Mouse (Mus musculus) cerebellum, postnatal 4 days (tissue): ENCODE measurements around the gene Mgrn1.
A peak's percentile ranks its signal among the peaks of the same experiment; 100 is the strongest.

ENCODE experiments used
- DNase-seq, 2 experiments: peaks; one replicate each; pipeline ENCODE4 v3.0.0; 2022; ENCODE audit warnings: low spot score in 2 of 2, mixed read lengths in 1 of 2

Gene Mgrn1

DNA sequence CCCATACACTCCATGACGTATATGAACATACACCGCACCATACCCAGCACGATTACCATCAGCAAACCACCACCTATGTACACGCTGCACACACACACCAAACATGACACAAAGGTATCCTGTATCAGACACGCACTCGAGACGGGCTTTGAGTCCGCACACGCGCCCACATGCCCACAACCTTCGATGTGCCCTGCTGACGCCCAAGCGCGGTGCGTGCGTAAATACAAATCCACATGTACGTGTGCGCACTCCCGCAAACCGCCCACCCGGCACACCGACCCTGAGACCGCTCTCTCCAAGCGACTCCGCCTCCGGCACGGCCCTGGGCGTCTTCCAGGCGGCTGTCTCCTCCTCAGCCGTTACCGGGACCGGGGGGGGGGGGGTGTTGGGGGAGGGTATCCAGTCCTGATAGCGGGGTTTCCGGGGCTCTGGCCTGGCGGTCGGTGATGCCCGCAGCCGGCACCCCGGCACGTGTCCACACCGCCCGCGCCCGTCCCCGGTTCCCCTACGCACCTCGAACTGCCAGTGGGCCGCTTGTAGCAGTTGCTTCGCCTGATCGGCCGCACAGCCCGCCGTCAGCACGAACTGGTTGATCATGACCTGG lies 6.8 kb upstream of the Mgrn1 start:
- DNase-seq = peak in 1 of 2 experiments; percentile 58

DNA sequence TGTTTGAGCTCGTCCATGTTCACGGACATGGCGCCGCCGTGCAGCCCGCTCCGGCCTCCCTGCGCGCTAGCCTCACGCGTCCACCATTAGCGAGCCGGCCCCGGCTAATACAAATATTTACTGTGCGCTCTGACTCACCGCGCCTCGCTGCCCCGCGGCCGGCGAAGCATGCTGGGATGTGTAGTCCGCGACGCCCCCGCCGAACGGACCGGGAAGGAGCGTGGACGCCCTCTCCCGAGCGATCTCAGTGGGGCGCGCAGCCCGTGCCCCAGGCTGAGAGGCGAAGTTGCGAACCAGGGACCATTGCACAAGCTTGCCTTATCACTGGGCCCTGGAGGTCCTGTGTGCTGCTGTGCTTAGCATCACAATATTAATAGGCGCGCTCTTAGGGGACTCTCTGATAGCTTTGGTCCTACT lies 6.3 kb upstream of the Mgrn1 start:
- DNase-seq = peak; percentile 77 to 85

DNA sequence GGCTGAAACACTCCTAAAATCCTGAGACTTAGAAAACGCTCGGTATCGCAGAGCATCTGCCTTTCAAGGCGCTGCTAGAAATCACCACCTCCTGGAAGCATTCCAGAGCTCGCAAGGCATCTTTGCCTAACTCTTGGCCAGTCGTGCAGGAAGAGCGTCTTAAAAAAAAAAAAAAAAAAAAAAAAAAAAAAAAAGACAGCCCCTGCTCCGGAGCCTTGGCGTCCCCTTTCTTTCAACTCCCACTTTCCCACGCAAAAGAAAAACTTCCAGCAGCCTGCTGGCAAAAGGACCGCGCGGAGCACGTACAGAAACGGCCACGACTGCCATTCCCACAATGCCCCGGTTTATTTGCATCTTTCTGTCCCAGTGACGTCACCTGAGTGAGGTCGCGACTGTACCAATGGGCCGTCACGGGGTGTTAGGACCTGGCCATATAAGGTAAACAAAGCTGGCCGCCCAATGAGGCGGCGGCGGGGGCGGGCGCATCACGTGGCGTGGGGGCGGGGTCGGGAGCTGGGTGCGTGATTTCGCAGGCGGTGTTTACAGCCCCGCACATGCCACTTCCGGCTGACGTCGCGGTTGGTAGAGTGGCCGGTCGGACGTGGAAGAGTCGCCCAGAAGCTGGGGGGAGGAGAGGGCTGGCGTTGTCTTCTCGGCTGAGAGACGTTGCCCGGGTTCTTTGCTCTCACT lies 5.8 kb upstream of the Mgrn1 start, which contains the start of gene Ubald1:
Gene Ubald1 (minus strand): TSS at position 180 of the 690 bp plus-strand sequence.
- peak; percentile 95 to 99 for DNase-seq

DNA sequence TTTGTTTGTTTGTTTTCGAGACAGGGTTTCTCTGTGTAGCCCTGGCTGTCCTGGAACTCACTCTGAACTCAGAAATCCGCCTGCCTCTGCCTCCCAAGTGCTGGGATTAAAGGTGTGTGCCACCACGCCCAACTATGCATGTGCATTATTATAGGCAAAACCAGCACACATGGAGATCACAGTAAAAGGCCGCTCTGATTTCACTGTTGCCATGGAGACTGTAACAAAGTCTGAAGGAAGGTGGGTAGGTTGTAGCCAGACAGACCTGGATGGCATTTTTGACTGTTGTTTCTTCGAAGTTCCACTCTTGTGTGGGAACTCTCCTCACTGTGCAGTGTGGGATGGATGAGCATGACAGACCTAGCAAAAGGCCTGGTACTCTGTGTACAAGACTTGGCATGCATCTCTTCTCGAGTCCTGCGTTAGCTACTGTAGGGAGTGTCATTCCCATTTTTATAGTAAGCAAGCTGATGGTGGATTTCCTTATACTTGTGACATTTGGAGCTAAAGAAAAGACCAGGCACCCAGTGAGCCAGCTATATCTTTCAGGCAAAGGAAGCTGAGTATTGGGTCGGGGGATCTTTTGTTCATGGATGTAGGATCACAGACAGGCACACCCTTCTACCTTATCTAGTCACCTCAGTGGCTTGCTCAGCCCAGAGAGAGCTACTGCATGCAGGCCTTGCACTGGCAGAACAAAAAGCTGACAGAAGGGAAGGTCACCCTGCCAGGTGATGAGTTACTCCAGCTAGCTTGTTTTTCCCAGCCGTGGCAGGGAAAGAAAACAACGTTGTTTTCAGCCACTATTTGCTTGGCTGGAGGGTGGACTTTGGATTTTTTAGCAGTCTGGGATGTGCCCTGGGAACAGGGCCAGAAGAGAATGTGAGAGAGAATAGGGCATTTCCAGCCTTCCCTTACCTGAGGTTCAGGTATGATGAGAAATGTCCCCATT lies 4.4 kb upstream of the Mgrn1 start:
- DNase-seq = no peak

DNA sequence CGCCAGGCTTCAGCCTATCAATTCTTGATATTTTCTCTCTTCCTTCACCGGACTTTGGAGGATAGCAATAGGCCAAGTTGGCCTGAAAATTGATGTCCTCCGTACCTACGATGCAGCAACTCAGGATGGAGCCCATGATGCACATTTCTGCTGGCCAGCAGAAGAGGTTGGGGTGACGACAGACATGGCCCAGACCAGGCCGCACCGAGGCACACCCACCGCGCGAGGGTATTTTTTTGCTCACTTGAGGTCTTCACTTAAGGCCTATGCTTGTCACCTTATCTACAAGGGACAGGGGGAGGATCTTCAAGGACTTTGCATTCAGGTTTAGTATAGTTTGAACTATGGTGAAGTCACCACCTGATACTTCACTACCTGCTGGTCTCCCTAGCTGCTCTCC lies 1.1 kb upstream of the Mgrn1 start:
- DNase-seq = no peak

DNA sequence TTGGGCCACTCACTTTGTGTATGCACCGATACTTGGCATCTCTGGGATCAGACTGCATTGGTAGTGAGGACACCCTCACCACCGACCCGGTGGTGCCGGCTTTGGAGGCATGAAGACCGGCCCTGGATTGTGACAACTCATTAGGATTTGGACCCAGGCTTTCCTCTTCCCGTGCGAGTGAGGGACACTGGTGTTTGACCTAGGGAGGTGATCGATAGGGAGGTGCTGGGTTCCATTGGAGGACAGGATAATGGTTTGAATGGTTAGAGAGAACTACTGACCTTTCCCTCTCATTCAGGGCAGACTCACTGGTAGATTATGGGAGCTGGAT lies 606 bp downstream of the Mgrn1 start:
- peak in 1 of 2 experiments; percentile 21 for DNase-seq

DNA sequence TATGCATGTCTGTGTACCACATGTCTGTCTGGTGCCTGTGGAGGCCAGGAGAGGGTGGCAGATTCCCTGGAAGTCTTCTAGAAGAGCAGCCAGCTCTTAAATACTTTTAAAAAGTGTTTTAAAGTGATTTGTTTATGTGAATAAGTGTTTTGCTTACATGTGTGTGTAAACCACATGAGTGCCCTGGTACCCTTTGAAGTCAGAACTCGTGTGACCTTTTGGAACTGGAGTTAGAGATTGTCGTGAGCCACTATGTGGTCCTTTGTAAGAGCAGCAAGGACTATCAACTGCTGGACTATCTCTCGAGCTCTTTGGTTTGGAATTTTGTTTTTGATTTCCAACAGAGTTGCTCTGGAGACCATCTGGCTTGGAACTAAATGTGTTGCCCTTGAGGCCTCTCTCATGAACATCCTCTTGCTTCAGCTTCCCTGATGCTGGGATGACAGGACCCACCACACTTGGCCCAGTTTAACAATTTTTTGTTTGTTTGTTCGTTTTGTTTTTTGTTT lies 4.2 kb downstream of the Mgrn1 start:
- no peak for DNase-seq

DNA sequence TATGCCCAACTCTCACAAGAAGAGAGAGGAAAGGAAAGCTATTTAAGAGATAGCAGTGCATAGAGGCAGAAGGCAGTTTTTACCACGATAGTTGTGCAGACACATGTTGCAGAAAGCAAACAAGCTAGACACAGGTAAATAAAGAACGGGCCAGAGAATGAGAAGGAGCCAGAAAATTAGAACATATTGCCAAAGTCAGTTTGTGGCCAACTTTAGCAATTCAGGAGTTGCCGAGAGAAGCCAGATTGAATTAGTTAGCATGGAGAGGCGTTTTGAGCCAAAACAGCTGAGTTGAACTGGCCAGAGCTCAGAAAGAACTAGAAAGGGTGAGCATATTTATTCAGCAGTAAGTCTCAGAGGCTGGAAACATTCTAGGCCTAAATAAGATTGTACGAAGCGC lies 6.1 kb downstream of the Mgrn1 start:
- no peak for DNase-seq

DNA sequence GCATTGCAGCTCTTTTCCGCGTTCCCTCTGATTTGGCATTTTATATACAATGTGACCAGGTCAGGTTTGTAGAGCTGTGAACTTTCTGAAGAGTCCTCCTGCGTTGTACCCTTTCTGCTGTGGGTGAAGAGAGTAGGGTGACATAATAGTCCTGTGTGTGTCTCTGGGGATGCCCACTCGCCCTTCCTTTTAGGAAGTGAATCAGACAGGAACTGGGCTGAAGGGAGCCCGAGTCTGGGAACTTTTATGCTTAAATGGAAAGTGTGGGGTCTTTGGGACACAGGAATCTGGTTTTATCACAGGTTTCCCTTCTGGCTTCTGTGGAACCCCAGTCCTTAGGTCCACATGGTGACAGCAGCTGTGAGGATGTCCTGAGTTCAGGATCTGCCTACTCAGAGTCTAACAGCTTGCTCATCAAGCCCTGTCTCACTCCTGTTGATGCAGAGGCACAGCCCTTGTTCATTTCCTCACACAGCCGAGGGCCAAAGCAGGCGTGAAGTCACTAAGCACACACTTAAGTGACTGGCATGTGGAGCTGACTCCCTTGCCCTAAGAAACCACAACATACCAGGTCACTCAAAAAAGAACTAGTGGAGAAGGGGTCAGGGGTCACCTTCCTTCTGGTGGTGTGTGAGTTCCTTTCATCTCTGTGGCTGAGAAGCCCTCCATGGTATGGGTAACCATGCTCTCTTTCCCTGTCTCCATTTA lies 8.3 kb downstream of the Mgrn1 start:
- no peak for DNase-seq

DNA sequence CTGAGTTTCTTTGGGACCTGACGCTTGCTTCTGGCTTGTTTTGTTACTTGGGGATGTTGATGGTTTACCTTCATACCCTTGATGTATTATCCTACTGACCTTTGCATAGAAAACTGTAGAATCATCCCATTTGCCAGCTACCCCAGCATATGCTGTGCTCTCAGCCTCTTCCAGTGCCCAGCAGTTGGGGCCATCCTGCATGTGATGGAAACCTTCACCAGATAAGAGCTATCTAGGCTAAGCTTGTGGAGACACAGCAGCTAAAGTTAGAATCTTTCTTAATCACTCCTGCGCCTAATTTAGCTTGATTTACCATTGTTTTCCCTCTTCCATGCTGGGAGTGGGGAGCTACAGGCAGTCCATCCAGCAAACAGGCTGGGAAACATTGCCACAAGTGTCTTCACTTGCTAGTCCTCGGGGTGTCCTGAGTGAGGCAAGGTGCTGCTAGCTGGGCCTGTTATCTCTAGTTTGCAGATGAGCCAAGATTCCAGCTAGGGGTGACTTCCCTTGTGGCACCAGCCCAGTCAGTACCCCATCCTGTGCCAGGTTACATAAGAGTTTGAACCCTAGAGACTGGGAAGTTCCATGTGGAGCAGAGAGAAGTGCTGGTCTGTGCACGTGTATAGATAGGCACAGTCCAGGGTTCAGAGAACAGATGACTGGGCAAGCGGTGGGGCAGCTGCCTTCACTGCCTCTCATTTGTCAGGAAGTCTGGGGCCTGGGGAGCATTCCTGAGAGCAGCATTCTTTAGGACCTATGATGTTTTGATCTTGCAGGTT lies 10.4 kb downstream of the Mgrn1 start:
- DNase-seq = no peak

DNA sequence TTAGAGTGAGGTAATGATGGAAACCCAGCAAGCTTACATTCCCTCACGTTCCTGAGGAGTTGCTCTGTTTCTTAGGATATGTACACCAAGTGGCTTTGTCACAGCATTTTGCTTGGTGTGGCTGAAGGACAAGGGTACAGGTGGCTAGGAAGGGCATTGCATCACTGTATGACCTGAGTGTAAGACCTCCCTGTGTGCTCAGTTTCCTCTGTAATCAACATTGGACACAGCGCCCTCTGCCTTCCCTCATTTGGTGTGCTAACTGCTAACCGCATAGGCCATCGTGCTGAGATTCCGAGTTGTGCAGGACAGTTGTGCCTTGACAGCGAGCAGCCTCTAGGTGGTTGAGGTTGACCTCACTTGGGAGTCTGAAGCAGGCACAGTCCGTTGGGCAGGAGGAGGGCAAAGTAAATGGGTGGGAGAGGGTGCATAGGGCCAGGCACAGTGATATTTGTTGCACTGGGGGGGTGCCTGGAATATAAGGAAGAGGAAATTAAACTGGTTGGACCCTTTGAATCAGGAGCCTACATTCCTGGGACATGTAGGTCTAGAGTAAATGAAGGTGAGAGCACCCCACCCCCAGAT lies 11.2 kb downstream of the Mgrn1 start:
- no peak for DNase-seq

DNA sequence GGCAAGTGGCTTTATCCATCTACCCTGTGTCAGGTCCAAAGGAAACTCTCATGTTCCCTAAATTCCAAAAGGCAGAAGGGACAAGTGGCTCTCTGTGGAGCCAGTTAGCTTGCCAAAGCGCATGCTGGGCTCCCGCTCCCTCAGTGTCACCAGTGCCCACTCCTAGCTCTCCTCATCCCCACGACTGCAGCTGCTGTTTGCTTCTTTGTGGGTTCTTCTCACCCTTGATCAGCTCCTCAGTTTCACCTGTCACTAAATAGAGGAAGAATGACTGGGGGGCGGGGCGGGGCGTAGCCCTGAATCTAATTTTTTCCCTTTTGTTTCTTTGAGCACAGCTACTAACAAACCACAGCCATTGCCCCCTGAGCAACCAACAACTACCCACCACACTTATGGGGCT lies 12.8 kb downstream of the Mgrn1 start:
- no peak for DNase-seq

DNA sequence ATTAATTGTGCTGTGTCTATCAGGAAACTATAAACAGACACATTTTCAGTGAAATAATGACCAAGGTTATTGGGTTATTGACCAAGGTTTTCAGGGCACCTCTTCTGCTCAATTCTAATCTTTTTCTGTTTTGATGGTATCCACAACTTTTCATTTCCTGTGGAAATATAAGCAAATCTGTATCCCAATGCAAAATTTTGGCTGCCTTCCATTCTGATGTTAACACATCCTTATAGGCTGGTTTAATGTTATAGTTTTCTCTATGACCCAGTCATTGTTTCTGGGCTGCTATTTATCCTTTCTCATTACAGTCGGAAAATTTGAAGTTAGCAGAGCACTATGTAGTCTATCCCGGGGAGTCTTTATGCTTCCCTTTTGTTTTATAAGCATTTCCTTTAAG lies 13.7 kb downstream of the Mgrn1 start:
- no peak for DNase-seq

DNA sequence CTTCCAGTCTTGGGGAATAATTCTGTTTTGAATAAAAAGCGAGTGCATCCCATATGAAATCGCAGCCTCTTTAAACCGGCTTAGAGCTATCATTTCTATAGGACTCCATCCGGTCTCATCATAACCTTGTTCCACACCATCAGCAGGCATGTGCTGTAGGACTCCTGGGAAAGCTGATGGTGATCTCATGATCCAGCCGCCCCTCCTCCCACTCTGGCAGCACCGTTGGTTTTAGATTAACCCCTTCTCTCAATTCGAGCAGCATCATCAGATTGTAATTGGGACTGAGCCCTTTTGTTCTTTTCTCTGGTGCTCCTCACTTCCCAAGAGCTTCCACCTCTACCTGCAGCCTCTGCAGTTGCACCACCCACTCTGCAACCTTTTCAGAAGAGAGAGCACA lies 15.1 kb downstream of the Mgrn1 start:
- DNase-seq = no peak

DNA sequence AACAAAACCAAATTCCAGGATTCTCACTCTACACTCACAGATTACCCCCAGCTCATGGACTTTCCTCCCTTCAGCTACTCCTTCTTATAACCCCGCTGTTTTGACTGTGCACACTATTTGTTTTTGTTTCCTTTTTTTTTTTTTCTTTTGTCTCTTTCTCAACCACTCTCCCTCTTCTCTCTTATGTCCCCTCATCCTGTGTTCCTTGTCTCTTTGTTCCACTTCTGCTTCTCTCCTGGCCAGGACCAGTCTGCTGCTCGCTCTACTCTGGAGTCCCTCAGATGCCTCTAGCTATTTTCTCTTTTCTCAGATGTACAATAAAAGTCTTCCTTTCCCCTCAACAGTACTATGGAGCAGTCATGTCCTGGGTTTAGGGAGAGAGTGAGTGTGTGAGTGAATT lies 16.3 kb downstream of the Mgrn1 start:
- no peak for DNase-seq

DNA sequence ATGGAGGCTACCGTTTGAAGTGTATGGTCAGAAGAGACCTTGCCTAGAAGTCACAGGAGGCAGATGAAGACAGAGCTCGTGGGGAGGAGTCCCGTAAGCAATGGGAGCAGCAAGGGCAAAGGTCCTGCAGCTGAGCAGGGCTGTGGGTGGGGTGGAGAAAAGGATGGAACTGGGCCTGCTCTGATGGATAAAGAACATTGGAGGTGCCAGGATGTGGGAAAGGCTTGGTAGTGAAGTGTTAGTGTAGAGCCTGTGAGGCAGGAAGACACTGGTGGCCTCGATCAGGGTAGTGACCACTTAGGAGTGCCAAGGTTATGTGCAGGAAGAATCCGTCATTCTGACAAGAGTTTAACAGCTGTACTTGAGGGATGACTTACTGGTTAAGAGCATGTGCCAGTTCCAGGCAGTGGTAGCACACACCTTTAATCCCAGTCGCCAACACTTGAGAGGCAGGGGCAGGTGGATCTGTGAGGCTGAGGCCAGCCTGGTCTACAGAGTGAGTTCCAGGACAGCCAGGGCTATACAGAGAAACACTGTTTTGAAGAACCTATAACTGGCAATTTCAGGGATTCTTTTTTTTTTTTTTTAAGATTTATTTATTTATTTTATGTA lies 17.5 kb downstream of the Mgrn1 start:
- no peak for DNase-seq

DNA sequence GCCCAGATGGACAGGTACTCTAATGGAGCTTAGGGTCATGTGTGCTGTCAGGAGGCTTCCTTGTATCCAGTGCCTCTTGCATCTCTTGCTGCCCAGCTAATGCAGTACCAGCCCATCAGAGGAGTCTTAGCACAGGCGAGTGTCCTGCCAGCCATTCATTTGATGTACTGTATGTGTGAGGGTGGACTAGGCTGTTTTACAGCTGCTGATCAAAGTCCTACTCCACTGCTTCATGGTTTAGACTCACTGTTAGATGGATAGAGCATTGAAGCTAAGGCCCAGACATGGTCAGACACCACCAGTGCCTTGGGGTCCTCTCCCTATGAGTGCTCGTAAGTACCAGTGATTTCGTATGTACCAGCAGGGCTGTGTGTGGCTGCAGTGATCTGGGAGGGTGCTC lies 18.8 kb downstream of the Mgrn1 start:
- DNase-seq = no peak

DNA sequence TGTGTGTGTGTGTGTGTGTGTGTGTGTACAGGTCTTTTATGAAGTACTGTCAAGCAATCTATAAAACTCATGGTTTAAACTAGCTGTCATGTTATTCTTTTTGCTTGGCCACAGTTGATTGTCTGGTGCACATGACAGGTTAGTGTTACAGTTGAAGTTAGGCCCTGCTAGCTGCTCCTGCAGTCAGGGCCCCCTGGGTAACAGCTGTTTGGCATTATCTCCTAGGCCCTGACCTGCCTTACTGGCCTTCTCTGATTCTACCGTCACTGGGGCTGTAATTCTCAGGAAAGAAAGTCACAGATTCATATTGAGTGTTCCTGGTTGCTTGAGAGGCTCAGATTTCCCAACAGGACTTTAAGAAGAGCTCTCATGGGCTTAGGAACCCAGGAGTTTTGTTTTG lies 19.5 kb downstream of the Mgrn1 start:
- no peak for DNase-seq

DNA sequence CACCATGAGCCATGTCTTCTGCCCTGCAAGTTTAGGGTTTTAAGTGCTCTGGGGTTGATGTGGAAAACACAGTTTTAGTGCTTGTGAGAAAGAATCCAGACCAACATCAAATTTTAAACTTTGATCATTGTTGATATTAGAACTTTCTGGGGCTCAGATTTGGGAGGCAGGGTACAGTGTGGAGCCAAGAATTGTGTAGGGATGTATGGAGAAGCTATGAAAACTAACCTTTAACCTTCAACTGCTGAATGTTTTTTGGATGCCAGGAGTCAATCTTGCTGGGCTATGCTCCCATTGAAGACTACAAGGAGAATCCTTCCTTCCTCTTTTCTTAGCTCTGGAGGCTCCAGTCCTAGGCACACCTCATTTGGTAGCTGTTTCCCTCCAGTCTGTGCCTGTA lies 20.5 kb downstream of the Mgrn1 start:
- no peak for DNase-seq

DNA sequence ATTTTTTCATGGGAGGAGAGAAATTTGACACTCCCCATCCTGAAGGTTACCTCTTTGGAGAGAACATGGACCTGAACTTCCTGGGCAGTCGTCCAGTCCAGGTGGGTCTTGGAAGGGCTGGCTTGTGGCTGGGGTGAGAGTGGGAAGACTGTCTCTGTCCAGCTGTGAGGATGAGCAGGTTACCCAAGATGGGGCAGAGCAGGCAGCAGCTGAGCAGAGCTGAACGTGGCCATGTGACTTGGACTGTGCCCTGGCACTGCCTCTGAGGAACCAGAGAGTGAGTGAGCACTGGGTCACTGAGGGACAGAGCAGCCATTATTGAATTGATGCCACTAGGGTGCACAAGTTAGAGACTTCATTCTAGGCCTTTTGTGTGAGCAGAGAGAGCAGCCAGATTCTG lies 21.3 kb downstream of the Mgrn1 start:
- DNase-seq = no peak
